8 mouse cellular contexts compared by ENCODE assay signal in the genomic region with DNA sequence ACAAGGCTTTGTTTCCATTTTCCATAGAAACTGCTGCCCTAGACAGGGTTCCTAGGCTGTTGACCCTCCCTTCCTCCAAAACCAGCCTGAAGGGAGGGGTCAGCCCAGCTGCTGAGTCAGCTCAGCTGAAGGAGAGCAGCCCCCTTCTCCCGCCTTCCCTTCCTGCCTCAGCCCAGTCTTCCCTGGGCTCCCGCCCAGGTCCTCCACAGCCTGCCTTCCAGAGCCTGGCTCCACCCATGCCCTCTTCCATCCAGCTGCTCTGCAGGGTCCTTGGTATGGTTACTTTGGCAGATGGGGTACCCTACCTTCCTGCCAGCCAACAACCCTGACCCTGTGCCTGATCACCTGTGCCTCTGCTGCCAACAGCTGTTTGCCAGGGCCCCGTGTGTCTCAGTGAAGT. TPM values are rescaled to one million over a fixed set of nuclear protein-coding genes. Genes with fewer than 3 reads are reported as not detected.
DNase-seq lines count a peak whose midpoint lies in the region; ATAC-seq and TF ChIP-seq lines count a peak whose summit lies in the region.

No protein-coding gene starts in this region.

- 0 out of 2 replicates have a peak overlapping the region, but pooled peaks have one; percentile 19 for H3K9ac ChIP-seq in embryonic facial prominence, embryonic 12.5 days
- no peak overlapping the region for H3K9ac ChIP-seq in heart, embryonic 13.5 days
- H3K9ac ChIP-seq in liver, embryonic 11.5 days (ENCODE audit: low read depth, low read length), result no peak overlapping the region

- H3K4me3 ChIP-seq in kidney, adult 2 months (ENCODE audit: insufficient read depth, low read depth, low read length), result no peak overlapping the region
- 0 out of 2 replicates have a peak overlapping the region, but pooled peaks have one; percentile 2 for H3K4me3 ChIP-seq in embryonic facial prominence, embryonic 12.5 days
- no peak overlapping the region for H3K4me3 ChIP-seq in heart, embryonic 13.5 days
- H3K4me3 ChIP-seq in liver, embryonic 11.5 days (ENCODE audit: low read depth, low read length), result no peak overlapping the region

- TF ChIP-seq CTCF in kidney, adult 2 months (conservative IDR thresholded peaks at IDR 0.05; ENCODE audit: insufficient read depth, insufficient read length, low read depth, low read length), result no peak

- H3K9me3 ChIP-seq in embryonic facial prominence, embryonic 12.5 days, result no peaks in the 10 kb centered on the region
- H3K9me3 ChIP-seq in heart, embryonic 13.5 days, result no peaks in the 10 kb centered on the region
- H3K9me3 ChIP-seq in liver, embryonic 11.5 days (ENCODE audit: control insufficient read depth, low read length), result no peaks in the 10 kb centered on the region

- H3K27ac ChIP-seq in kidney, adult 2 months (ENCODE audit: insufficient read depth, low read depth, low read length), result no peak overlapping the region
- peak overlapping the region; percentile 93 for H3K27ac ChIP-seq in embryonic facial prominence, embryonic 12.5 days
- H3K27ac ChIP-seq in heart, embryonic 13.5 days (replicated peaks), result peak overlapping the region; percentile 76
- H3K27ac ChIP-seq in liver, embryonic 11.5 days (ENCODE audit: low read depth, low read length), result no peak overlapping the region

- no peak for TF ChIP-seq POLR2A in kidney, adult 2 months (IDR thresholded peaks at IDR 0.05; ENCODE audit: low read depth, low read length)

- peak; percentile 80 for ATAC-seq in embryonic facial prominence, embryonic 12.5 days (ENCODE audit: insufficient number of reproducible peaks, insufficient read depth, low FRiP score, low TSS enrichment)
- peak; percentile 65; the same call in 1 of the 2 replicates for ATAC-seq in heart, embryonic 13.5 days (ENCODE audit: extremely low read depth, insufficient number of reproducible peaks, low FRiP score, low TSS enrichment)
- ATAC-seq in liver, embryonic 11.5 days (replicated peaks; ENCODE audit: low FRiP score), result peak; percentile 30; the same call in 1 of the 2 replicates

- 63% methylated on average over 3 of the region's 3 CpGs for WGBS in kidney, adult 2 months
- WGBS in embryonic facial prominence, embryonic 12.5 days, result 21% methylated on average over 3 of the region's 3 CpGs
- WGBS in heart, embryonic 13.5 days, result 49% methylated on average over 3 of the region's 3 CpGs
- WGBS in liver, embryonic 11.5 days, result 43% methylated on average over 3 of the region's 3 CpGs

- H3K4me2 ChIP-seq in embryonic facial prominence, embryonic 12.5 days (replicated peaks), result peak overlapping the region; percentile 23; the same call in 1 of the 2 replicates
- H3K4me2 ChIP-seq in heart, embryonic 13.5 days, result no peak overlapping the region
- no peak overlapping the region for H3K4me2 ChIP-seq in liver, embryonic 11.5 days

- no peaks in the 10 kb centered on the region for H3K4me1 ChIP-seq in kidney, adult 2 months (ENCODE audit: control insufficient read depth, insufficient read depth, low read length)
- H3K4me1 ChIP-seq in embryonic facial prominence, embryonic 12.5 days, result peaks cover 20% of the 10 kb centered on the region
- H3K4me1 ChIP-seq in heart, embryonic 13.5 days, result peaks cover 33% of the 10 kb centered on the region
- H3K4me1 ChIP-seq in liver, embryonic 11.5 days (replicated peaks; ENCODE audit: control insufficient read depth, insufficient read depth, low read length), result peaks cover 16% of the 10 kb centered on the region

- peak; percentile 40 for DNase-seq in kidney, adult 2 months
- DNase-seq in kidney, adult 18-20 months, result no peak
- no peak for DNase-seq in liver, embryonic 11.5 days (ENCODE audit: low spot score)
- peak; percentile 33 for DNase-seq in yolk sac, embryonic 10.5 days (ENCODE audit: low spot score)
- DNase-seq in cerebellum, postnatal 36 days, result no peak
- no peak for DNase-seq in thymus, postnatal 4 days

- no peaks in the 10 kb centered on the region for H3K27me3 ChIP-seq in kidney, adult 2 months (replicated peaks; ENCODE audit: control insufficient read depth, insufficient read depth, low read length)
- H3K27me3 ChIP-seq in embryonic facial prominence, embryonic 12.5 days, result no peaks in the 10 kb centered on the region
- no peaks in the 10 kb centered on the region for H3K27me3 ChIP-seq in heart, embryonic 13.5 days (replicated peaks)
- peaks cover 4% of the 10 kb centered on the region; the same call in 1 of the 2 replicates for H3K27me3 ChIP-seq in liver, embryonic 11.5 days (replicated peaks; ENCODE audit: control insufficient read depth, insufficient read depth, low read length)

- no peaks in the 10 kb centered on the region for H3K36me3 ChIP-seq in kidney, adult 2 months (ENCODE audit: control insufficient read depth, insufficient read depth, low read length)
- H3K36me3 ChIP-seq in embryonic facial prominence, embryonic 12.5 days, result peaks cover 37% of the 10 kb centered on the region
- peaks cover 36% of the 10 kb centered on the region for H3K36me3 ChIP-seq in heart, embryonic 13.5 days
- H3K36me3 ChIP-seq in liver, embryonic 11.5 days (ENCODE audit: control insufficient read depth, insufficient read depth, low read length), result peaks cover 10% of the 10 kb centered on the region

RNA-seq across cellular contexts. Expression of a gene that starts 11.8 kb away (rescaled TPM):
- 37.2 and 42.1 TPM in 2 replicates for polyA plus RNA-seq in kidney, adult 2 months (2012; rRNA removed)
- polyA plus RNA-seq in embryonic facial prominence, embryonic 12.5 days (2016; fragmentation: Nextera tagmentation; extraction: Ambion mirVana), result 182 and 194 TPM in 2 replicates
- 97.4 and 98.7 TPM in 2 replicates for polyA plus RNA-seq in heart, embryonic 13.5 days (2015; fragmentation: Nextera tagmentation; extraction: Ambion mirVana)
- polyA plus RNA-seq in liver, embryonic 11.5 days (2014; fragmentation: Nextera tagmentation; extraction: Ambion mirVana), result 56.6 and 57.6 TPM in 2 replicates

RNA-seq across cellular contexts. Expression of a gene that starts 16.5 kb away (rescaled TPM):
- 366 and 425 TPM in 2 replicates for polyA plus RNA-seq in kidney, adult 2 months (2012; rRNA removed)
- 253 and 263 TPM in 2 replicates for polyA plus RNA-seq in embryonic facial prominence, embryonic 12.5 days (2016; fragmentation: Nextera tagmentation; extraction: Ambion mirVana)
- 226 and 256 TPM in 2 replicates for polyA plus RNA-seq in heart, embryonic 13.5 days (2015; fragmentation: Nextera tagmentation; extraction: Ambion mirVana)
- 309 and 329 TPM in 2 replicates for polyA plus RNA-seq in liver, embryonic 11.5 days (2014; fragmentation: Nextera tagmentation; extraction: Ambion mirVana)

RNA-seq across cellular contexts. Expression of a gene that starts 20.7 kb away (rescaled TPM):
- 168 and 211 TPM in 2 replicates for polyA plus RNA-seq in kidney, adult 2 months (2012; rRNA removed)
- polyA plus RNA-seq in embryonic facial prominence, embryonic 12.5 days (2016; fragmentation: Nextera tagmentation; extraction: Ambion mirVana), result 33.1 and 34.6 TPM in 2 replicates
- 42.1 and 42.2 TPM in 2 replicates for polyA plus RNA-seq in heart, embryonic 13.5 days (2015; fragmentation: Nextera tagmentation; extraction: Ambion mirVana)
- polyA plus RNA-seq in liver, embryonic 11.5 days (2014; fragmentation: Nextera tagmentation; extraction: Ambion mirVana), result 38.6 and 41.3 TPM in 2 replicates

RNA-seq across cellular contexts. Expression of a gene that starts 25.6 kb away (rescaled TPM):
- polyA plus RNA-seq in kidney, adult 2 months (2012; rRNA removed), result 454 and 464 TPM in 2 replicates
- 4.8 and 5.2 TPM in 2 replicates for polyA plus RNA-seq in embryonic facial prominence, embryonic 12.5 days (2016; fragmentation: Nextera tagmentation; extraction: Ambion mirVana)
- polyA plus RNA-seq in heart, embryonic 13.5 days (2015; fragmentation: Nextera tagmentation; extraction: Ambion mirVana), result 9.6 and 10.8 TPM in 2 replicates
- polyA plus RNA-seq in liver, embryonic 11.5 days (2014; fragmentation: Nextera tagmentation; extraction: Ambion mirVana), result 8.3 and 10.0 TPM in 2 replicates

RNA-seq across cellular contexts. Expression of a gene that starts 32.7 kb away (rescaled TPM):
- polyA plus RNA-seq in kidney, adult 2 months (2012; rRNA removed), result 0.23 and 0.30 TPM in 2 replicates
- polyA plus RNA-seq in embryonic facial prominence, embryonic 12.5 days (2016; fragmentation: Nextera tagmentation; extraction: Ambion mirVana), result 5.5 and 6.9 TPM in 2 replicates
- 1.6 and 2.0 TPM in 2 replicates for polyA plus RNA-seq in heart, embryonic 13.5 days (2015; fragmentation: Nextera tagmentation; extraction: Ambion mirVana)
- 0.29 and 0.78 TPM in 2 replicates for polyA plus RNA-seq in liver, embryonic 11.5 days (2014; fragmentation: Nextera tagmentation; extraction: Ambion mirVana)

Comparison
In these comparisons a context has a peak if more than half of its experiments do, and no peak if none do; other contexts are left out.
1. DNase-seq: peak in kidney, adult 2 months (single experiment) and yolk sac, embryonic 10.5 days (single experiment); none in kidney, adult 18-20 months (single experiment), liver, embryonic 11.5 days (single experiment), cerebellum, postnatal 36 days (0 of 2) and thymus, postnatal 4 days (single experiment).
2. H3K27ac ChIP-seq: peak in embryonic facial prominence, embryonic 12.5 days (single experiment) and heart, embryonic 13.5 days (single experiment); none in kidney, adult 2 months (single experiment) and liver, embryonic 11.5 days (single experiment).
3. ATAC-seq: peak in every context shown above with its lines; median percentile 80 in embryonic facial prominence, embryonic 12.5 days; 65 in heart, embryonic 13.5 days; 30 in liver, embryonic 11.5 days.